Mouse (Mus musculus) naive thymus-derived CD4-positive, alpha-beta T cell, adult 2 months (primary cell): Measurements from ENCODE around the gene Foxk1.

Experiments
- DNase-seq: peaks from one replicate; pipeline ENCODE4 v3.0.0-alpha.2; 2011; ENCODE audit warnings: low read depth

Foxk1 gene

DNA sequence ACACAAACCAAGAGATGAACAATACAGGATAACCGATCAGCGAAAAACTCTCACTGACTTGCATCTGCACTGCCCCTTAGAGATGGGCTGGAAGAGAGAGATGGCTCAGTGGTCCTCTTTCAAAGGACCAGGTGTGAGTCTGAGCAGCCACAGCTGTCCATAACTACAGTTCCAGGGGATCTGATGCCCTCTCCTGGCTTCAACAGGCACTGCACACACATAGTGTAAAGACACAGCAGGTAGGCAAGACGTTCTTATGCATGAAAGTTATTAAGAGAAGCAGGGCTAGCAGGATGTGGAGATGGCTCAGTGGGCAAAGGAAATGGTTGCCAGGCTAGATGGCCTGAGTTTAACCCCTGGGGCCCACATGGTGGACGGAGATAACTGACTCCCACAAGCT is 13.6 kb upstream of the Foxk1 start:
- no peak for DNase-seq

- DNase-seq, result peak; percentile 56
Observed at GRCm38 (mm10) chr5:142391691-142392090, 9.6 kb upstream of the Foxk1 start.

DNA sequence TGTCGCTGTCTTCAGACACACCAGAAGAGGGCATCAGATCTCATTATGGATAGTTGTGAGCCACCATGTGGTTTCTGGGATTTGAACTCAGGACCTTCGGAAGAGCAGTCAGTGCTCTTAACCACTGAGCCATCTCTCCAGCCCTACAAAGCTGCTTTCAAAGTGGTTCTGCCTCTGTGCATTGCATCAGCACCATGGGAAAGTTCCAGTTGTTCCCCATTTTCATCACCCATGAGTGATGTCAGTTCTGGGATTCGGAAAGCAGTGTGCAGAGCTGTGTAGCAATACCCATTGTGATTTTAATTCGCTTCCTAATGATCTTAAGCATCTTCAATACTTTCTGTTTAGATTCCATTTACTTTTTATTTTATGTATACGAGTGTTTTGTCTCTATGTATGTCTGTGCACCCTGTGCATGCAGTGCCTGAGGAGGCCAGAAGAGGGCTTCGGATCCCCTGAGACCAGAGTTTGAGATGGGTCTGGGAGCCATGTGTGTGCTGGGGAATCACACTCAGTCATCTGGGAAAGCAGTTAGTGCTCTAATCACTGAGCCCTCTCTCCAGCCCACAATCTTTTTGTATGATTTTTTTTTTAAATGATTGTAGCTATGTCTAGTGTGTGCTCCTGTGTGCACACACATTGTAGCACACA is 6.6 kb upstream of the Foxk1 start:
- DNase-seq, result no peak

GRCm38 (mm10) chr5:142395909-142396308 is 5.4 kb upstream of the Foxk1 start:
- no peak for DNase-seq

GRCm38 (mm10) chr5:142400181-142400883 is 965 bp upstream of the Foxk1 start:
- DNase-seq, result no peak

DNA sequence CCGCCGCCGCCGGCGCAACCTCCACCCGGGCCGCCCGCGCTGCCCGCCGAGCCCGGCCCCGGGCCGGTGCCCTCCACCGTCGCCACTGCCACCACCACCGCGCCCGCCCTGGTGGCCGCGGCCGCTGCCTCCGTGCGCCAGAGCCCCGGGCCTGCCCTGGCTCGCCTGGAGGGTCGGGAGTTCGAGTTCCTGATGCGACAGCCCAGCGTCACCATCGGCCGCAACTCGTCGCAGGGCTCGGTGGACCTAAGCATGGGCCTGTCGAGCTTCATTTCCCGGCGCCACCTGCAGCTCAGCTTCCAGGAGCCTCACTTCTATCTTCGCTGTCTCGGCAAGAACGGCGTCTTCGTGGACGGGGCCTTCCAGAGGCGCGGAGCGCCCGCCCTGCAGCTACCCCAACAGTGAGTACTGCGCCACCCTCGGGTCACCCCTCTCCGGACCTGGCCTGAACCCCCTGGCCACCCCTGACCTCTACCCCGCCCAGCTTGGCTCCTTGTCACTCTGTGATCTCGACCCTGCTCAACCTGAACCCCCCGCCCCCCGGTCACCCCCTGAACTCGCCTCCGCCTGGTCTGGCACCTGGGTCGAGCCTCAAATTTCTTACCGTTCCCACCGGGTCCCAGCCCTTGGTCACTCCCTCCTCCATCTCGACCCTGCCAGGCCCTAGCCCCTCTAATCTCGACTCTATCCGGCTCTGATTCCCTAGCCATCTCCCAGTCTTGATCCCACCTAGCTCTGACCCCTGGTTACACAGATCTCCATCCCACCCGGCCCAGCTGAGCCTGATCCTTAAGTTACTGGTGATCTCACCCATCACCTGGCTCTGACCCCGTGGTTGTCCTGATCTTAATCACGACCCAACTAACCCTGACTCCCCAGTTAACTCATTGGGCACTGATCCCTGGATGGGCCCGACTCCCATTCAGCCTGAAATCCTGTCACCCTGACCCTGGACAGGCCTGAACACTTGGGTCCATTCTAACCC is 636 bp downstream of the Foxk1 start:
- peak; percentile 62 for DNase-seq

DNA sequence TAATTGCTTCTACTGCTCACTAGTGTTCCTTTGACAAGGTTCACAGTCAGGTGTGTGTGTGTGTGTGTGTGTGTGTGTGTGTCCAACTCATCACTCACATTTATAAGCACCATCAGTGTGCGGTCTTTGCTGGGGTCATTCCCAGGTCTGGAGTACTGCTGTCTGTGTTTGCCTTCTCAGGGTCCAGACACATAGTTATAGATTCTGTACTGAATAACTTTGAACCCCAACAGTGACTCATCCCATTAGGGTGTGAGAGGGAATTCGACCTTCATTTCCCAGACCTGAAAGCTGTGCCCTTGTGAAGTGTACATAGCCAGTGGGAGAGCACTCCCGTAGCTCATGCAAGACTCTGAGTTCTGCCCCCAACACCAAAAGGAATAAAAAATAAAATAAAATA is 2.4 kb downstream of the Foxk1 start:
- DNase-seq, result no peak

DNA sequence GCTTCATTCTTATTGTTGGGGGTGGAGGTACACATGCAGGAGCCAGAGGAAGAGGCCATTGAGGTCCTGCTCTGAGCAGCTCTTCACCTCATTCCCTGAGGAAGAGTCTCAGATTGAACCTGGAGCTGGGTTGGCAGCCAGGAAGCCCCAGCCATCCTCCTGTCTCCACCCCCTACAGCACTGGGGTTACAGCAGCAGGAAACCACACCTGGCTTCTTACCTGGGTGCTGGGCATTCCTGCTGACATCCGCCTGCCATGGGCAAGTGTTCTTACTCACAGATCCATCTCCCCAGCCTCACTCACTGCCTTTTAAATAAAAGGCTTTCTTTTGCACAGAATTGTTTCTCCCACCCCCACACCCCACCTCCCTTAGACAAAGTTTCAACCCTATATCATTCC is 3.0 kb downstream of the Foxk1 start:
- DNase-seq, result peak; percentile 53

GRCm38 (mm10) chr5:142405426-142405825 is 4.1 kb downstream of the Foxk1 start:
- DNase-seq, result no peak

DNA sequence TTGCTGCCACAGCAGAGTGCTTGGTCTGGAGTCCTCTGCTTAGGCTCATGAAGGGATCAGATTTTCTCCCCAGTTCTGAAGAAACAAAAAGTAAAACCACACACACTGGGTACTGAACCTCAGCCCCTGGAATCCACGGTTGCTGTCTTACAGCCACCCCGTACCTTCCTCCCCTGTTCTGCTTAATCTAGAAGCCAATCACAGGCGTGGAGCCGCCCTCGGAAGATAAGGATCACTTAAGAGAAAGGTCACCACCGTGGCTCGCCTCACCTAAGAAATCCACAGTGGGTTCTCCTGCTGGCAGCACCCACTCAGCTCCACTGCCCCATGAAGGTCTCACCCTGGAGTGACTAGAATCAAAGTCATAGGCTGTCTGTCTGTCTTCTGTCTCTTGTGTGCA is 5.1 kb downstream of the Foxk1 start:
- DNase-seq, result no peak

- DNase-seq, result no peak
Observed at GRCm38 (mm10) chr5:142406937-142407336, 5.6 kb downstream of the Foxk1 start.

DNA sequence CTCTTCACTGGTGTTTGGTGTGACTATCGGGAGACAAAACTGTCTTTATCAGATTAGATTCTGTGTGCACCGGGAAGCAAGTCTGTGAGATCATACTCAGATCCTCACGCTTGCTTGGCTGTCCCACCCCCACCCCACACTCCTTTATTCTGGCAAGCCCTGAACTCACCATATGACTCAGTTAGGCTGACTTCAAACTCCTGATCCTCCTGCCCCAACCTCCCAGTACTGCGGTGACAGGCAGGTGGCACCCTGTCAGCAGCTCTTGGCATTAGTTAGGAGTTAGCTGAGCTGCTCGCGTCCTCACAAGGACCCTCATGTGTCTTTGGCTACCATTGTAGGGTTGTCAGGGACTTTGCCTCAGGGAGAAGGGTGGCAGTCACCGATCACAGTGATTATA is 6.1 kb downstream of the Foxk1 start:
- DNase-seq, result no peak

DNA sequence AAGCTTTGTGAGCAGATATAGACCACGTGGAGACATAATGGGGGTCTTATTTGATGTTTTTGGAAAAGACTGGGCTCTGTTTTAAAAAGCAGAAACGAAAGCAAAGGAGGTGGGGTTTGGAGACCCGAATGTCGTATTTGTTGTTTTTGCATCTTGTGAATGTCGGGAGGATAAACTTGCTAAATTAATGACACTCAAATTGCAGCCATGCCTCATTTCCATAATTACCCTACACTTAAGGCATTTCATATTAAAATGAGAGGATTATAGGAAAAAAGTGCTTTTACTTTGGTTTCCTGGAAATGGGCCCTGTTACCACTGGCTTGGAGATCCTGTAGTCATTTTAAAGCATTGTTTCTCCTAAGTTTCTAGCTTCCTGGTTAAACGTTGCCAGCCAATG is 7.9 kb downstream of the Foxk1 start:
- DNase-seq, result no peak

GRCm38 (mm10) chr5:142410348-142410747 is 9.1 kb downstream of the Foxk1 start:
- DNase-seq, result no peak

DNA sequence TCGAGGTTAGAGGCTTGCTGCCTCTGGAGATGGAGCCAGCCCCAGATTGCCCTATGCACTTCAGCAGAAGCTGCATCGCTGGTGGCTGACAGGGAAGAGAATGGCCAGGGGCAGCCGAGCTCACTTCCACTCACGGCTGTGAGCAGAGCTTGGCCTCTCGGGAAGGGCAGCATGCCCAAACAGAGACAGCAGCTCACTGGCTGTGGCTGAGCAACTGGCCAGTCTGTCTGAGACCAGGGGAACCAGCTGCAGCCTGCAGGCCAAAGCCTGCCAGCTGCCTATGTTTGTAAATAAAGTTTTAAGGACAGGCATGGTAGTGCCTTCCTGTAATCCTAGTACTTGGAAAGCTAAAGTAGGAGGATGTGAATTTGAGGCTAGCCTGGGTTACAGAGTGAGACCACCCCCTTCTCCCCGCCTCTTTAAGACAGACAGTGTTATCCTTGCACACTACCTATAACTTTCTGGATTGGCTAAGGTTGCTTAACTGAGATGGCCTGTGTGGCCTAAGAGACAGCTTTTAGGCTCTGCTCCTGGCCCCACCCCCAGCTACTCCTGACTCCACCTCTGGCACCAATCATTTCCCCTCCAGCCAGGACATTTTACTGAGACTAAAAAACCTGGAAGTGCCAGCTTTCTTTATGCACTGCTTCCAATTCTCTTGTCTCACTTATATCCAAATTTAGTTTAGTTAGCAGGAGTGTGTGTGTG is 11.5 kb downstream of the Foxk1 start:
- DNase-seq, result no peak

- no peak for DNase-seq
Observed at GRCm38 (mm10) chr5:142413723-142414445, 12.6 kb downstream of the Foxk1 start.

GRCm38 (mm10) chr5:142415401-142415800 is 14.1 kb downstream of the Foxk1 start:
- DNase-seq, result no peak

DNA sequence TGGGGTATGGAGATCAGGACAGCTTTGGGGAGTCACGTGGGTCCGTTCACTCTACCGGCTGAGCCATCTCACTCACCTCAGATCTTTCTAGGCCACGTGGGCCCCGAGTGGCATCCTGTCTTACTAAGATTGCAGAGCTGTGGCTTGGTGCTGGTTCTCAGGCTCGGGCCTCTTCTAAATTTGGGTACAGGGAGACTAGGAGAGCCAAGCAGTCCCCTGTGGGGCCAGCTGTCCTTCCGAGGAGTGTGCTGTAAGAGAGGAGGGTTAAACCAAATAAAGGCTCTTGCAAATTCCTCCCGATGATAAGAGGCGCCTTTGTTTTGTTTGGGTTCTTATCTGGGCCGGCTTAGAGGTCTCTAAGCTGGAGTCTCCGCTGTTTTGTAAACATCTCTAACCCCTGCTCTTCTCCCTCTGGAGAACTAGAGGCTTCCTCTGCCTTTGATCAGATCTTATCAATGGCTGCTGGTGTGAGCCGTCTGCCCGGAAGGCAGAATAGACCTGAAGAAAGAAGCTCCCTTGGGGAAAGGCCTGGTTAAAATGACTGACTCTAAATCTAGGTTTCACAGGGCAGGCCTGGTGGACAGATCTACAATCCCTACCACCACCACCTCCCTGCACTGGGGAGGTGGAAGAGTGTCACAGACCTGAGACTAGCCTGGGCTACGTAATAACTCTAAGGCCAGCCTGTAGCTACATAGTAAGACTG is 14.9 kb downstream of the Foxk1 start:
- peak; percentile 80 for DNase-seq

GRCm38 (mm10) chr5:142417104-142417503 is 15.8 kb downstream of the Foxk1 start:
- DNase-seq, result no peak

- DNase-seq, result no peak
Observed at GRCm38 (mm10) chr5:142417876-142418275, 16.6 kb downstream of the Foxk1 start.

DNA sequence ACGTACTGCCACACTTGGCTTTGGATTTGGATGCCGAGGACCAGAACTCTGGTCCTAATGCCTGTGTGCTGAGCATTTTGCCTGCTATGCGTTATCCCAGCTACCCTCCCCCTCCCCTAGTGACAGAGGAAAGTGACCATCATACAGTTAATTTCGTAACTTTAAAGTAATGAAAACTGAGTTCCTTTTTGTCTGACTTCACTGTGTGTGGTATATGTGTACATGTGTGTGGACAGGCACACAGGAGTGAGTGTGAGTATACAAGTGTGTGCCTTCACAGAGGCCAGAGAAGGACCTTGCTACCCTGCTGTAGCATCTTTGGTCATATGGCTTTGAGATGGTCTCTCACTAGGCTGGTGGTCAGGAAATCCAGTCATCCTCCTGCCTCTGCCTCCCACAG is 17.1 kb downstream of the Foxk1 start:
- no peak for DNase-seq
